Mouse (Mus musculus) liver, embryonic 13.5 days (tissue): ENCODE data around the gene E130308A19Rik. TPM values are rescaled to one million over a fixed set of nuclear protein-coding genes. Genes with fewer than 3 reads are reported as not detected.

ENCODE experiments used
- ATAC-seq: fragments of 200-750 bp; cut with Nextera tagmentation; 2 replicates; pipeline ENCODE4 v1.8.0; 2017; ENCODE audit warnings: low read depth, mild to moderate bottlenecking, moderate number of reproducible peaks, moderate library complexity
- DNase-seq: peaks from one replicate; pipeline ENCODE4 v3.0.0; 2022
- H3K27ac ChIP-seq: fragments of 300-500 bp; sonication (generic); 2 replicates; pipeline ENCODE4 v1.5.1; 2015; ENCODE audit warnings: moderate library complexity, mild to moderate bottlenecking, inconsistent platforms
- H3K27me3 ChIP-seq: fragments of 300-500 bp; sonication (generic); 2 replicates; pipeline ENCODE4 v1.6.1; 2015; ENCODE audit warnings: mild to moderate bottlenecking, inconsistent platforms
- H3K36me3 ChIP-seq: fragments of 300-500 bp; sonication (generic); 2 replicates; pipeline ENCODE4 v1.6.1; 2015; ENCODE audit warnings: mild to moderate bottlenecking, inconsistent platforms
- H3K4me1 ChIP-seq: fragments of 300-500 bp; sonication (generic); replicated peaks from 2 replicates; pipeline ENCODE4 v1.6.1; 2015; ENCODE audit warnings: inconsistent platforms
- H3K4me2 ChIP-seq: fragments of 300-500 bp; sonication (generic); 2 replicates; pipeline ENCODE4 v1.6.1; 2015; ENCODE audit warnings: inconsistent platforms, mild to moderate bottlenecking, moderate library complexity
- H3K4me3 ChIP-seq: fragments of 300-500 bp; sonication (generic); replicated peaks from 2 replicates; pipeline ENCODE4 v1.5.1; 2015; ENCODE audit warnings: mild to moderate bottlenecking, inconsistent platforms
- H3K9ac ChIP-seq: fragments of 300-500 bp; sonication (generic); 2 replicates; pipeline ENCODE4 v1.6.1; 2015; ENCODE audit warnings: mild to moderate bottlenecking, inconsistent platforms
- H3K9me3 ChIP-seq: fragments of 300-500 bp; sonication (generic); replicated peaks from 2 replicates; pipeline ENCODE4 v1.6.1; 2016; ENCODE audit warnings: inconsistent platforms
- WGBS: fragments of 180-500 bp; shearing (Covaris S2); methylation state at CpG from one replicate; pipeline ENCODE4 v1.1.7; 2015; ENCODE audit not compliant: insufficient replicate concordance; 5-methylcytosine and 5-hydroxymethylcytosine counted together
- polyA plus RNA-seq: library from polyadenylated mRNA; unstranded; fragments of >200 nt; fragmentation: Nextera tagmentation; extraction: Ambion mirVana; gene quantifications from 2 replicates; pipeline ENCODE4 v1.2.1, GENCODE M21; 2015

The E130308A19Rik gene
- polyA plus RNA-seq, 1 experiment from 2014 or later: 8.1 TPM

DNA sequence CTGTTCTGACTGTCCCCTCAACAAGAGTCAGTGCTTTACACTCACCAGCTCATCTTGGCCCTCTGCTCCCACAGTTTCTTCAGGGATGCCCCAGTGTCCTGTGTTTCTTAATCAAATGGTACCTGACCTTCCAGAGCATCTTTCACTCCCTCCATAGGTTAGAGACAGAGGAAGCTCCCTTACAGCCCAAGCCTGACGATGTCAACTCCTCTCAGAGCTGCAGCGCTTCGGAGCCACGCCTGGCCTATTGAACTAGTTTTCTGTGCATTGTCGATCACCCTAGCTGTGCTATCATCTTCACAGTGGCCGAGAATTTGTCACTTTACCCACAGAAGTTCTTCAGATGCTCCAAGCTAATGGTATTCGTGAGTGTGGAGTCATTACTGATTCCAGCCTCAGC is 88.9 kb downstream of the E130308A19Rik start:
- DNase-seq (no peak), ATAC-seq (no peak)
- Histone ChIP-seq H3K4me3 (no peak overlapping the region), H3K9me3 (no peaks in the 10 kb centered on the region), H3K4me2 (no peak overlapping the region), H3K36me3 (peaks cover 6% of the 10 kb centered on the region), H3K9ac (no peak overlapping the region), H3K4me1 (peaks cover 25% of the 10 kb centered on the region), H3K27me3 (no peaks in the 10 kb centered on the region), H3K27ac (no peak overlapping the region)
- 72% methylated on average over 7 of the region's 7 CpGs for WGBS

DNA sequence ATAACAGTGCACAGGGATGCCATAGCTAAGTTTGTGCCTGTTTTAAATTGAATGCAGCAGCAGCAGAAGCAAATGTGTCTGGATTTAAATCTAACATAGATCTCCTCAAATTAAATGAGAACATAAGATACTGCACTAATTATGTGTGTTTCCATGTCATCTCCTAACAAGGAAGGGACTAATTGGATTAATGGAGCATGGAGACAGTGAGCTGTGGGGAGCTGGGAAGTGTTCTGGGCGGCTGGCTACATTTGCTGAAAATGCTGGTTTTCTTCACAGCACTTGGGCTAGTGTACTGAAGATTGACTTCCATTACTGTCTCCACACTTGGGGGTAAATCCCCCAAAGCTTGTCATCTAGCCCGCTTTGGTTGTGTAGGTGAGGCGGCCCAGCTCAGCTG is 89.5 kb downstream of the E130308A19Rik start:
- 84% methylated on average over 3 of the region's 3 CpGs for WGBS
- peaks cover 25% of the 10 kb centered on the region for H3K4me1 ChIP-seq
- no peak overlapping the region for H3K9ac ChIP-seq
- no peak overlapping the region for H3K4me2 ChIP-seq
- H3K9me3 ChIP-seq: no peaks in the 10 kb centered on the region
- no peak for DNase-seq
- H3K4me3 ChIP-seq: no peak overlapping the region
- H3K36me3 ChIP-seq: peaks cover 12% of the 10 kb centered on the region
- no peak for ATAC-seq
- no peak overlapping the region for H3K27ac ChIP-seq
- no peaks in the 10 kb centered on the region for H3K27me3 ChIP-seq

DNA sequence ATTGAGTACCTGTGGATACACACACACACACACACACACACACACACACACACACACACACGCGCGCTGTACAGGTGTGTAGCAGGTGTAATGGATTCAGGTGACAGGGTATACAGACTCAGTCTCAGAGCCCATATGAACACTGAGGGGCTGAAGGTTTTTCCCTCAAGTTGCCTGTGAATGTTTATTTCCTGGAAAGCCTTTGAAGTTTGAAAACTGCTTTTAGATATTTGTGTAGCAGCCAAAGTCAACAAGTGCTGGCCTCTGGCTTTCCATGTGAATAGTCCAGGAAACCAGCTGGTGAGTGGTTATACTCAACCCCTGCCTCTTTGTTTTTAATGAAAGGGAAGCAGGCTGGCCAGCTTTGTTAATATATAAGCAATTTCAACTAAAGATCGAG is 91.3 kb downstream of the E130308A19Rik start:
- no peak overlapping the region for H3K27ac ChIP-seq
- no peaks in the 10 kb centered on the region for H3K9me3 ChIP-seq
- H3K4me1 ChIP-seq: peaks cover 21% of the 10 kb centered on the region
- no peak overlapping the region for H3K4me2 ChIP-seq
- no peak overlapping the region for H3K9ac ChIP-seq
- DNase-seq (no peak), ATAC-seq (peak; percentile 34; the same call in 1 of the 2 replicates)
- peaks cover 12% of the 10 kb centered on the region for H3K36me3 ChIP-seq
- 86% methylated on average over 4 of the region's 4 CpGs for WGBS
- no peaks in the 10 kb centered on the region for H3K27me3 ChIP-seq
- no peak overlapping the region for H3K4me3 ChIP-seq

DNA sequence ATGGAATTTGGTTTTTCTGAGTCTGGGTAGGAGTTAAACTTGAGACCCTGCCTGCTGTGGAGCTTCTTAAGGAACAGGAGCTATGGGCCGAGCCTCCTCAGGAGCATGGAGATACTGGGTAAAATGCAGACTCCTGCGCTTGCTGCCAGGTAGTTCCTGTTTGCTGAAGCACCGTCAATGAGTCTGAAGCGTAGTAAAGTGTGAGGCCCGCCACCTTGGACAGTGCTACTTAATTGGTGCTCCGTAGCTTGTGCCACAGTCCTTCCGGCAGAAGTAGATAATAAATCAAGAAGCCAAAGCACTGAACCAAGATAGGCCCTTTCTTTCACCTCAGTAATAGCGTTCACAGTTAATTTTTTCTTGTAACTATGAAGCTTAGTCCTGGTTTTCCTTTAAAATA is 92.5 kb downstream of the E130308A19Rik start:
- Histone ChIP-seq H3K4me2 (no peak overlapping the region), H3K9ac (no peak overlapping the region), H3K9me3 (no peaks in the 10 kb centered on the region), H3K4me3 (no peak overlapping the region), H3K4me1 (peaks cover 17% of the 10 kb centered on the region), H3K36me3 (peaks cover 12% of the 10 kb centered on the region), H3K27ac (no peak overlapping the region), H3K27me3 (no peaks in the 10 kb centered on the region)
- WGBS: 53% methylated on average over 8 of the region's 8 CpGs
- 0 out of 2 replicates have a peak, but pooled peaks have one; percentile 11 for ATAC-seq
- no peak for DNase-seq

DNA sequence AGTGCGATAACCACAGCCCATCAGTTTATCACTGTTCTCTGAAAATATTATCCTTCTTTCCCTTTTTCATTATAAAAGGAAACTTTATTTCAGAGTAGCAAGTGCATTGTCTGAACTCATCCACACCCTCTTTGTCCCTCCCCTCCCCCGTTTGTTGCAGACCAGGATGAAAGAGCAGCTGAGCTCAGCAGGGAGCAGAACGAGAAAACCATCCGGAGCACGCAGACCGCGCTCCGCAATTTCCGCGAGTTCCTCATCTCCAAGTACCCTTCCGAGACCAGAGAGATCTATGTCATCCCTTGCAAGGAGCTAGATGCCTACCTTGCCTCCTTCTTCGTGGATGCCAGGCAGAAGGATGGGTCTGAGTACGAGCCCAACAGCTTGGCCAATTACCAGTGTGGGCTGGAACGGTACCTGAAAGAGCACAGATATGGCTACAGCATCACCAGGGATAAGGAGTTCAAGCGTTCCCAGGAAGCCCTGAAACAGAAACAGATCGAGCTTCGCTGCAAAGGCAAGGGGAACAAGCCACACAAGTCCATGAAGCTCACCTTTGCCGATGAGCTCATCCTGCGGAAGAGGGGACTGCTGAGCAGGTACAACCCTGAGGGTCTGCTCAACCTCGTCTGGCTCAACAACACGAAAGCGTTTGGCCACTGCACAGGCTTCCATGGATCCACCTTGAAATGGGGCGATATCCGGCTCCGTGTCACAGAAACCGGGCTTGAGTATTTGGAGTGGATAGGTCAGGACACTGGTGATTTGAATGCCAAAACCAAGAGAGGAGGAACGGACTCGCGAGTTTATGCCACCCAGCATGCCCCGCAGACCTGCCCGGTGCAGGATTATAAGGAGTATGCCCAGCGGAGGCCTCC is 93.7 kb downstream of the E130308A19Rik start:
- no peak overlapping the region for H3K4me2 ChIP-seq
- H3K4me1 ChIP-seq: peaks cover 20% of the 10 kb centered on the region
- no peak overlapping the region for H3K4me3 ChIP-seq
- WGBS: 87% methylated on average over 32 of the region's 32 CpGs
- no peaks in the 10 kb centered on the region for H3K9me3 ChIP-seq
- H3K36me3 ChIP-seq: peaks cover 12% of the 10 kb centered on the region
- ATAC-seq: no peak
- H3K27me3 ChIP-seq: no peaks in the 10 kb centered on the region
- DNase-seq: no peak
- no peak overlapping the region for H3K9ac ChIP-seq
- H3K27ac ChIP-seq: no peak overlapping the region

DNA sequence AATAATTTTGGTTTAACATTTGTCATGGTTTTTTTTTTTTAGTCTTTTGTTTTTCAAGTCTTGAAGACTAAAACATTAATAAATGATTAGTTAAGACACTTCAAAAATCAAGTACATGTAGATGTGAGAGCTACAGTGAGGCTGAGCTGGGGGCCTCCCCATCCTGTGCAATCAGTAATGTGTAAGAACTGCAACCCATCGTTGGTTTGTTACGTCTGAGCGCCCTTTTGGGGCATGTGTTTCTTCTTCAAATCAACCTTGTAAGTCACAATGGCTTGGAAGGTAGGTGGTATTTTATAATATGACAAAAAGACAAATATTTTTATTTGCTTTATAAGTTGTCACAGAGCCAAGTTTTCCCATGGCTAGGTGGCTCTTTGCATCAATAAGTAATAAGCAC is 95.8 kb downstream of the E130308A19Rik start:
- no peaks in the 10 kb centered on the region for H3K9me3 ChIP-seq
- no peak overlapping the region for H3K9ac ChIP-seq
- no peak overlapping the region for H3K4me2 ChIP-seq
- peaks cover 26% of the 10 kb centered on the region for H3K4me1 ChIP-seq
- peaks cover 12% of the 10 kb centered on the region for H3K36me3 ChIP-seq
- H3K27ac ChIP-seq: no peak overlapping the region
- H3K4me3 ChIP-seq: no peak overlapping the region
- DNase-seq: no peak
- WGBS: 89% methylated on average over 3 of the region's 3 CpGs
- H3K27me3 ChIP-seq: no peaks in the 10 kb centered on the region
- no peak for ATAC-seq

DNA sequence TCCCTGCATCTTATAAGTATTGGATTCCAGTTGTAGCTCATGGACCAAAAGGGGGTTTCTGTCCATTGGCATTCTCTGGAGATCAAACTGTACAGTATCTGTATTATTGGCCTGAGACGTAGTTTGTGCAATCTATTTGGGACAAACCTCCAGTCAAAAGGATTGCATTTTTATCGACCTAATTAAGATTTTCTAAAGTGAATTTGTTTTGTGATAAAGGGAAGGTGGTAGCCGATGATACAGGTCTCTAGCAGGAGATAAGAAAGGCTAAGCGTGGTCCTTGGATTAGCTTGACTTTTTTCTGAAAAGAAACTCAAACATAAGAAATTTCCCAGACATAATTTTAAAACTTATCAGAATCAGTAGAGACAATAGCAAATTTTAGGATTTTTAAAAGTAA is 99.6 kb downstream of the E130308A19Rik start:
- H3K4me3 ChIP-seq: no peak overlapping the region
- peaks cover 19% of the 10 kb centered on the region for H3K4me1 ChIP-seq
- WGBS: 17% methylated on average over 4 of the region's 4 CpGs
- H3K9ac ChIP-seq: no peak overlapping the region
- no peaks in the 10 kb centered on the region for H3K9me3 ChIP-seq
- H3K36me3 ChIP-seq: no peaks in the 10 kb centered on the region
- H3K4me2 ChIP-seq: no peak overlapping the region
- ATAC-seq (0 out of 2 replicates have a peak, but pooled peaks have one; percentile 29), DNase-seq (no peak)
- no peak overlapping the region for H3K27ac ChIP-seq
- H3K27me3 ChIP-seq: no peaks in the 10 kb centered on the region

DNA sequence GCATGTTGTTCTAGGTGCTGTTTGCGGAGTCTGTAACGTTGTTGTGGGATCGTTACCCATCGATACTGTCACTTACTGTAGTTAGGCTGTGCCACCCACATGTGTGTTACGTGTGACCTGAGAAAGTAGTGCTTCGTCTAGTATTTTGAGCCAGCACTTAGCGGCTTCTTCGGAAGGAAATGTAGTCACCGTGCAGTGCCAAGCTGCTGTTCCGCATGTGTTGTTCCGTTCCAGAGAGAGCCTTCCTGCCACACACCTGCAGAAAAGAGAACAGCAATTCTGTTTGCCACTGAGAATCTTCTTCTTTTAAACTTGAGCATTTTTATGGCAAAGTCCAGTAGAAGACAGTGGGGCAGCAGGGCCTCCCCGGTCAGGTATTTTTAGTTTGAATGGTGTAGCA is 100.5 kb downstream of the E130308A19Rik start:
- H3K4me2 ChIP-seq: no peak overlapping the region
- no peak overlapping the region for H3K4me3 ChIP-seq
- H3K27ac ChIP-seq: no peak overlapping the region
- no peaks in the 10 kb centered on the region for H3K36me3 ChIP-seq
- H3K4me1 ChIP-seq: peaks cover 20% of the 10 kb centered on the region
- H3K9me3 ChIP-seq: no peaks in the 10 kb centered on the region
- no peak for ATAC-seq
- no peak overlapping the region for H3K9ac ChIP-seq
- no peak for DNase-seq
- H3K27me3 ChIP-seq: no peaks in the 10 kb centered on the region
- WGBS: 86% methylated on average over 12 of the region's 12 CpGs

DNA sequence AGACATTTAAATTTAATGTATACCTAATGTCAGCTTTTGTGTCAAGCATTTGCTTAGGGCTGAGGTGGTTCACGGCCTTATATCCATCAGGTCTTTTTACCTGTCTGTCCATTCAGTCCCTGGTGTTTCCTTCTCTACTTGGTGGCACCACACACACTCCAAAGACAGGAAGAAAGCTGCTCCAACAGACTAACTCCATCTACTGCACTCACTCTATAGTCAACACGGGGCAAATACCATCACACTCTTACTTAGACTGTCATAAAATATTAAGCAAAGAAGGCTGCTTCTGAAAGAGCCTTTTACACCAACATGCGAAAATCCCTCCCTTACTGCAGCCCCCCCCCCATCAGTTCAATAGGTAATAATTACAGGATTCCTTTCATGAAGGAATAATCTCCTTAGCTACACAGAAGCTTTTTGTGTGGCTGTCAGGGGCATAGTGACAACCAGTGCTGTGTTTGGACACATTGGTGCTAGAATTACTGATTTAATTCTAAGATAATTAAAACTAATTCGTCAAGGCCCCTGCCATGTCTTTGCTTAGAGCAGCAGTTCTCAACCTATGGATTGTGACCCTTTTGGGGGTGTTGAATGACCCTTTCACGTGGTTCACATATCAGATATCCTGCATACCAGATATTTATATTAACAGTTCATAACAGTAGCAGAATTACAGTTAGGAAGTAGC is 101.3 kb downstream of the E130308A19Rik start:
- WGBS: 63% methylated on average over 5 of the region's 5 CpGs
- DNase-seq (no peak), ATAC-seq (no peak)
- Histone ChIP-seq H3K4me3 (no peak overlapping the region), H3K27me3 (no peaks in the 10 kb centered on the region), H3K36me3 (no peaks in the 10 kb centered on the region), H3K9me3 (no peaks in the 10 kb centered on the region), H3K9ac (no peak overlapping the region), H3K27ac (no peak overlapping the region), H3K4me1 (peaks cover 24% of the 10 kb centered on the region), H3K4me2 (no peak overlapping the region)

DNA sequence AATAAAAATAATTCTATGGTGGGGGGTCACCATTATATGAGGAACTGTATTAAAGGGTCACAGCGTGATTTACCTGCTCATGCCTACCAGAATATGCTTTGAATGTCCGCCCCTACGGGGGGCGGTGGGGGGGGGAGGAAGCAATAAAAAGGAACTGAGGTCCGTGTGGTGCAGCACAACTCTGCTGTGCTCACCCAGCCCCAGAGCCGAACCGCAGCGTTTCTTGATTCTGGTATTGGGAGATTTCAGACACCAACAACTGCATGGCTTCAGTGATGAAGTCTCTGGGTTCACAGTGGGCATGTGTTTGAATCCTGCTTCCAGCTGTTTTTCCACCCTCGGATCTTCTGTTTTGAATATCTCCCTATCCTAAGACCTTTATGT is 101.9 kb downstream of the E130308A19Rik start:
- Histone ChIP-seq H3K4me1 (peaks cover 24% of the 10 kb centered on the region), H3K27ac (no peak overlapping the region), H3K9ac (no peak overlapping the region), H3K27me3 (no peaks in the 10 kb centered on the region), H3K4me3 (no peak overlapping the region), H3K36me3 (no peaks in the 10 kb centered on the region), H3K9me3 (no peaks in the 10 kb centered on the region), H3K4me2 (no peak overlapping the region)
- ATAC-seq: no peak
- WGBS: 58% methylated on average over 9 of the region's 9 CpGs
- DNase-seq: no peak

DNA sequence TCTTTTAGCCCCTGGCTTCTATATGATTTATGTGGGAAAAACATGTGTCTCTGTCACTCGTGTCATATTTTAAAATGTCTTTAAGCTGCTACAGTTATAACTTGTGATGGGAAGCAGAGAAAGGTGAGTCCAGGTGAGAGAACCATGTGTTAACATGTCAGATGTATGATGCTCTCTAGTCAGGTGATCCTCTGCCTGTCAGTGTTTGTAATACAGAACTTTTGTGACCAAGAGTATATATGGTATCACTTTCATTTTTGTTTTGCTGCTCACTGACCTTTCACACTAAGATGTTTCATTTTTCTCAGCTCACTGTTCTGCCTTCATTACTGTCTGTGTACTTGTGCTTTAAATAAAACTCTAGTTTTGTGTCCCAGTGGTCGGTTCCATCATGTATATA is 102.8 kb downstream of the E130308A19Rik start:
- 65% methylated on average over 2 of the region's 2 CpGs for WGBS
- Histone ChIP-seq H3K4me3 (no peak overlapping the region), H3K4me1 (peaks cover 23% of the 10 kb centered on the region), H3K36me3 (no peaks in the 10 kb centered on the region), H3K4me2 (no peak overlapping the region), H3K9ac (no peak overlapping the region), H3K27ac (no peak overlapping the region), H3K27me3 (no peaks in the 10 kb centered on the region), H3K9me3 (no peaks in the 10 kb centered on the region)
- DNase-seq (no peak), ATAC-seq (no peak)
